Mouse (Mus musculus) hindbrain, embryonic 16.5 days (tissue): ENCODE data around the gene Ak3. TPM values are rescaled to one million over a fixed set of nuclear protein-coding genes. Genes with fewer than 3 reads are reported as not detected.

Experiments used
- ATAC-seq: fragments of 200-750 bp; cut with Nextera tagmentation; 2 replicates; pipeline ENCODE4 v1.8.0; 2017; ENCODE audit warnings: moderate TSS enrichment, moderate library complexity
- H3K27ac ChIP-seq: fragments of 300-500 bp; sonication (generic); 2 replicates; pipeline ENCODE4 v1.5.1; 2014; ENCODE audit warnings: low read depth, mild to moderate bottlenecking, control low read depth, low read length, moderate library complexity
- H3K27me3 ChIP-seq: fragments of 300-500 bp; sonication (generic); replicated peaks from 2 replicates; pipeline ENCODE4 v1.6.1; 2014; ENCODE audit warnings: low read length; ENCODE audit not compliant: control insufficient read depth, insufficient read depth
- H3K36me3 ChIP-seq: fragments of 300-500 bp; sonication (generic); 2 replicates; pipeline ENCODE4 v1.6.1; 2014; ENCODE audit warnings: mild to moderate bottlenecking, low read length, moderate library complexity, mixed read lengths; ENCODE audit not compliant: control insufficient read depth, insufficient read depth
- H3K4me1 ChIP-seq: fragments of 300-500 bp; sonication (generic); 2 replicates; pipeline ENCODE4 v1.6.1; 2014; ENCODE audit warnings: low read depth, low read length; ENCODE audit not compliant: control insufficient read depth, insufficient read depth
- H3K4me2 ChIP-seq: fragments of 300-500 bp; sonication (generic); 2 replicates; pipeline ENCODE4 v1.6.1; 2014; ENCODE audit warnings: mild to moderate bottlenecking, low read length, control low read depth, moderate library complexity
- H3K4me3 ChIP-seq: fragments of 300-500 bp; sonication (generic); 2 replicates; pipeline ENCODE4 v1.5.1; 2014; ENCODE audit warnings: mild to moderate bottlenecking, low read length, control low read depth, moderate library complexity
- H3K9ac ChIP-seq: fragments of 300-500 bp; sonication (generic); 2 replicates; pipeline ENCODE4 v1.6.1; 2014; ENCODE audit warnings: low read depth, mild to moderate bottlenecking, control low read depth, low read length, moderate library complexity
- H3K9me3 ChIP-seq: fragments of 300-500 bp; sonication (generic); 2 replicates; pipeline ENCODE4 v1.6.1; 2014; ENCODE audit warnings: mild to moderate bottlenecking, low read length, moderate library complexity; ENCODE audit not compliant: control insufficient read depth
- WGBS: fragments of 180-500 bp; shearing (Covaris S2); extraction: QIAGEN DNeasy Blood & Tissue Kit; methylation state at CpG from one replicate; pipeline ENCODE4 v1.1.7; 2014; 5-methylcytosine and 5-hydroxymethylcytosine counted together
- polyA plus RNA-seq: library from polyadenylated mRNA; unstranded; fragments of >200 nt; fragmentation: Nextera tagmentation; extraction: Ambion mirVana; gene quantifications from 2 replicates; pipeline ENCODE4 v1.2.1, GENCODE M21; 2015

Ak3 gene
- polyA plus RNA-seq, 1 experiment from 2014 or later = 74.4 TPM

DNA sequence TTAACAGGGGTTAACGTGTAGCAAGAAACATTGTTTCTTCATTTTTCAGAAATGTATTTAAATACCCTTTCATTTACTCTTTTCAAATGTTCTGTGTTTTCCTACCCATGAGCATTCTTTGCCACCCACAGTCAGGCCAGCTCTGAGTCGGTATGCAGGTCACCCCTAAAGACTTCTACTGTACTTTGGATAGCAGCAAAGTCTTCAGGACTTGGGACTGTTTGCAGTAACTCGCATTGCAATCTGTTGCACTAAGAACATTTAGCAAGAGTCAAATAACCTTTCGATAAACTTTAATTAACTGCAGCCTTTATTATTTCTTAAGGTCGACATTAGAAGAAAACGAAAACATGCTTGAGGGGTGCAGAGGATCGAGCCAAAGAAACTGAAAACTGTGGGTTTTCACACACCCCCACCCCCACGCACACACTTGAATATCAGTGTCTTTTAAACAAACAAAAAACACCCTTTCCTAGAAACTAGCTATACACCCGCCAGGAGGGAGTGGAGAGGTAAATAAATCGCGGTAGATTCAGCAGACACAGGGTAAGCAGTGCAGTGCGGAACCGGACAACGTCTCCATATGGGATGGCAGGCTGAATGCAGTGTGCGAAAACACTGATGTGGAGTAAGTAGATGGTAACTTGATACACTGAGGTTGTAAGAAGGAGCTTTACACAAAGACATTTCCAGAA is 1.7 kb downstream of the Ak3 start:
- no peaks in the 10 kb centered on the region for H3K27me3 ChIP-seq
- H3K27ac ChIP-seq = no peak overlapping the region
- peak overlapping the region; percentile 62 for H3K4me3 ChIP-seq
- H3K4me1 ChIP-seq = peaks cover 13% of the 10 kb centered on the region
- WGBS = 57% methylated on average over 15 of the region's 15 CpGs
- H3K9ac ChIP-seq = no peak overlapping the region
- H3K9me3 ChIP-seq = no peaks in the 10 kb centered on the region
- peak overlapping the region; percentile 76 for H3K4me2 ChIP-seq
- H3K36me3 ChIP-seq = no peaks in the 10 kb centered on the region
- no peak for ATAC-seq

DNA sequence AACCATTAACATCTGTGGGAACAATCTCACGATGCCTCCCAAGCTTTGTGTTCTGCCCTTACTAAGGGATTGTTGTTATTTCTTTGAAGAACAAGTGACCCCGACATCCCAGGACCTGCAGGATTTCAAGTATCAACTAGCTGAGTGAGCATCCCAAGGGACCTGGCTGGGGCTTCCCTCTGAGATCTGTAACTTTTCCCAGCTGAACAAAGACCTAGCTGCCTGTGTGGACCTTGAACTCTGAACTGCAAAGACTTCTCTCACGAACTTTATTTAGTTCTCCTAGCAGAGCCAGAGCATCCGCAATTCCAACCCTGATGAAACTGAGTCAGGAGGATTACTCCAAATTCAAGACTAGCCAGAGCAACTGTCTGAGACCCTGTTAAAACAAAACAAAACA is 2.4 kb downstream of the Ak3 start:
- Histone ChIP-seq H3K27me3 (no peaks in the 10 kb centered on the region), H3K27ac (no peak overlapping the region), H3K9me3 (no peaks in the 10 kb centered on the region), H3K36me3 (no peaks in the 10 kb centered on the region), H3K4me3 (no peak overlapping the region), H3K4me1 (peaks cover 13% of the 10 kb centered on the region), H3K4me2 (peak overlapping the region; percentile 76), H3K9ac (no peak overlapping the region)
- 64% methylated on average over 4 of the region's 4 CpGs for WGBS
- ATAC-seq = no peak

- H3K4me3 ChIP-seq = no peak overlapping the region
- peak overlapping the region; percentile 11; the same call in 1 of the 2 replicates for H3K4me2 ChIP-seq
- 28% methylated on average over 9 of the region's 9 CpGs for WGBS
- no peak for ATAC-seq
- H3K27ac ChIP-seq = no peak overlapping the region
- H3K27me3 ChIP-seq = no peaks in the 10 kb centered on the region
- H3K9ac ChIP-seq = no peak overlapping the region
- H3K36me3 ChIP-seq = peaks cover 2% of the 10 kb centered on the region; the same call in 1 of the 2 replicates
- no peaks in the 10 kb centered on the region for H3K9me3 ChIP-seq
- peaks cover 13% of the 10 kb centered on the region for H3K4me1 ChIP-seq
These were observed 3.4 kb downstream of the Ak3 start for GRCm38 (mm10) chr19:29044353-29044768.

GRCm38 (mm10) chr19:29042647-29043046 is 5.1 kb downstream of the Ak3 start:
- no peak for ATAC-seq
- no peak overlapping the region for H3K27ac ChIP-seq
- H3K4me1 ChIP-seq = peaks cover 12% of the 10 kb centered on the region
- H3K27me3 ChIP-seq = no peaks in the 10 kb centered on the region
- no peaks in the 10 kb centered on the region for H3K9me3 ChIP-seq
- no peak overlapping the region for H3K9ac ChIP-seq
- no peak overlapping the region for H3K4me2 ChIP-seq
- 90% methylated on average over 9 of the region's 9 CpGs for WGBS
- no peak overlapping the region for H3K4me3 ChIP-seq
- H3K36me3 ChIP-seq = peaks cover 2% of the 10 kb centered on the region; the same call in 1 of the 2 replicates

DNA sequence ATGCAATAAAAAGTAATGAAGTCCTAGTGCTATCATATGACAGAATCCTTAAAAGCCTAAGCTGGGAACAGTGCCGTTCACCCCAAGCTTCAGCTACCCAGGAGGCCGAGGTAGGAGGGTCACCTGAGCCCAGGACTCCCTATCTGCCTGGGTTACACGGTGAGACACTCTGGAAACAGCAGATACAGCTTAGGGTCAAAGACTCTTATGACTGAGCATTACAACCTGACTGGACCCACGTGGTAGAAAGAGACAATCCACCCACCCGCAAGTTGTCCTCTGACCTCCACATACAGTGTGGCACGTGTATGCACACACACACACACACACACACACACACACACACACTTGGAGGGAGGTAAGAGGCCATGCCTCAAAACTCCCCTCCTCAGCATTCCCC is 5.6 kb downstream of the Ak3 start:
- 90% methylated on average over 6 of the region's 6 CpGs for WGBS
- no peak overlapping the region for H3K4me3 ChIP-seq
- no peaks in the 10 kb centered on the region for H3K9me3 ChIP-seq
- no peak overlapping the region for H3K9ac ChIP-seq
- H3K4me1 ChIP-seq = peaks cover 12% of the 10 kb centered on the region
- H3K27me3 ChIP-seq = no peaks in the 10 kb centered on the region
- H3K36me3 ChIP-seq = peaks cover 3% of the 10 kb centered on the region; the same call in 1 of the 2 replicates
- H3K4me2 ChIP-seq = no peak overlapping the region
- no peak overlapping the region for H3K27ac ChIP-seq
- ATAC-seq = no peak

DNA sequence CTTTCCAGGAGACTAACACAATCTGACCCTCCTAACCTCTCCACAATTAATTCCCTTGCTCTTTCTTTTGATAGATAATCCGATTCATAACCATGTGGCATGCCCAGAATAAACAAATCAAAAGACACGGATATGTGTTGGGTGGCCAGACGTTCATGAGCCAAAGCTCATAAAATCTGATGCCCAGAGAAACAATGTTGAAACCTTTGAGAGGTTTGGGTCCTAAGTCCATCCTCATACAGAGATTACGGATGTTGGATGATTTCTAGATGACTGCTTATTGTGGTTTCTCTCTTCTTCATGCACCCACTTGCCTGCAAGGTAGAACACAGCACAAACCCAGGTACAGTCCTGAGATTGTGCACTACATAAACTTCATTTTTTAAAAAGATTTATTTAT is 7.6 kb downstream of the Ak3 start:
- peaks cover 7% of the 10 kb centered on the region for H3K36me3 ChIP-seq
- no peaks in the 10 kb centered on the region for H3K9me3 ChIP-seq
- H3K27me3 ChIP-seq = no peaks in the 10 kb centered on the region
- no peak overlapping the region for H3K4me3 ChIP-seq
- H3K27ac ChIP-seq = no peak overlapping the region
- 95% methylated on average over 4 of the region's 4 CpGs for WGBS
- H3K4me1 ChIP-seq = peaks cover 2% of the 10 kb centered on the region; the same call in 1 of the 2 replicates
- no peak for ATAC-seq
- no peak overlapping the region for H3K9ac ChIP-seq
- no peak overlapping the region for H3K4me2 ChIP-seq

DNA sequence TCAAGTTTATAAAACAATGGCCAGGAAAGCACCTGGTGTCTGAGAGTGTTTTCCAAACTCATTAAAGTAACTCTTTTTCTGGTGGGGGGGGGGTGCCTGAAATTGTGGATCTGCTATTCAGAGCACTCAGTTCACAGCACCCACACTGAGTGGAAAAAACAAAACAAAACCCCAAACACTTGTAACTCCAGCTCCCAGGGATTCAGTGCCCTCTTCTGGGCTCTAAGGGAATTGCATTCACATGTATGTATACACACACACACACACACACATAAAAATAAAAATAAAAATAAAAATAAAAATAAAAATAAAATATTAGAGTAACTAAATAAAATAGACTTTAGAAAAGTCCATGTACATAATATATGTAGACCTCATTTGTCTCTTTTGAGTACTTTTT is 8.4 kb downstream of the Ak3 start:
- H3K4me3 ChIP-seq = no peak overlapping the region
- H3K4me1 ChIP-seq = peaks cover 2% of the 10 kb centered on the region; the same call in 1 of the 2 replicates
- no peak overlapping the region for H3K27ac ChIP-seq
- H3K9ac ChIP-seq = no peak overlapping the region
- no peaks in the 10 kb centered on the region for H3K27me3 ChIP-seq
- ATAC-seq = no peak
- H3K4me2 ChIP-seq = no peak overlapping the region
- peaks cover 7% of the 10 kb centered on the region for H3K36me3 ChIP-seq
- H3K9me3 ChIP-seq = no peaks in the 10 kb centered on the region

DNA sequence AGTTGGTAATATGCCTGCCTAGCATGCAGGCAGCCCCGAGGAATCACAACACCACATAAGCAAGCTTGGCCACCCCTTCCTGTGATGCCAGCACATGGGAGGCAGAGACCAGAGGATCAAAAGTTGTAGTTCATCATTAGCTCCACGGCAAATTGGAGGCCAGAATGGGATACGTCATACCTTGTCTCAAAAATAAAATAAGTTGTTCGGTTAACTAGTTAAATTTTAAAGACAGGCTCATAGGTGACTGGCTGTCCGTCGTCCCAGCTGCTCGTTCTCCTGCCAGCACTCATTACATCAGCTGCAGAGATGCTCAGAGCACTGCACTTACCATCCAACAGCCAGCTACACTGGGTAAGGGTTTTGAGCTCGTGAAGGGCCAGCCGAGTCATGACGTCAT is 10.2 kb downstream of the Ak3 start:
- Histone ChIP-seq H3K9me3 (no peaks in the 10 kb centered on the region), H3K27me3 (no peaks in the 10 kb centered on the region), H3K27ac (no peak overlapping the region), H3K36me3 (peaks cover 7% of the 10 kb centered on the region), H3K9ac (no peak overlapping the region), H3K4me2 (no peak overlapping the region), H3K4me3 (no peak overlapping the region), H3K4me1 (no peaks in the 10 kb centered on the region)
- WGBS = 88% methylated on average over 10 of the region's 10 CpGs
- no peak for ATAC-seq

- Histone ChIP-seq H3K4me1 (no peaks in the 10 kb centered on the region), H3K9me3 (no peaks in the 10 kb centered on the region), H3K4me3 (no peak overlapping the region), H3K4me2 (no peak overlapping the region), H3K36me3 (peaks cover 7% of the 10 kb centered on the region), H3K9ac (no peak overlapping the region), H3K27ac (no peak overlapping the region), H3K27me3 (no peaks in the 10 kb centered on the region)
- no peak for ATAC-seq
- WGBS = 85% methylated on average over 5 of the region's 5 CpGs
These were observed 10.7 kb downstream of the Ak3 start for GRCm38 (mm10) chr19:29037026-29037425.
